Mouse (Mus musculus): ENCODE measurements around the gene Pllp. TPM values are rescaled to one million over a fixed set of nuclear protein-coding genes. Genes with fewer than 3 reads are reported as not detected.

Pllp gene
- total and polyA plus RNA-seq, 3 experiments = 0.55 to 2.6 (median 0.63) TPM

- intact Hi-C loops (cut with DNase I) = no loop called here
- H3K4me1 ChIP-seq (ENCODE audit: control insufficient read depth, insufficient read depth, low read length) = 0 out of 2 replicates have a peak, but pooled peaks cover 2% of the 10 kb centered on the region
- no peak for DNase-seq
- H3K27me3 ChIP-seq (ENCODE audit: control insufficient read depth, insufficient read depth, low read length) = no peaks in the 10 kb centered on the region
- no peak overlapping the region for H3K4me3 ChIP-seq
- H3K9ac ChIP-seq (ENCODE audit: low read depth, low read length) = no peak overlapping the region
- TF ChIP-seq POLR2A (IDR thresholded peaks at IDR 0.05; ENCODE audit: insufficient read depth, low read depth, low read length) = no peak
- no peak for TF ChIP-seq CTCF (IDR thresholded peaks at IDR 0.05)
- no peak for TF ChIP-seq EP300 (IDR thresholded peaks at IDR 0.05; ENCODE audit: insufficient read depth, low read depth, low read length)
- no peak overlapping the region for H3K27ac ChIP-seq
- no peaks in the 10 kb centered on the region for H3K36me3 ChIP-seq (ENCODE audit: control insufficient read depth, insufficient read depth, low read length)
- WGBS = 73% methylated on average over 1 of the region's 1 CpGs
- no peaks in the 10 kb centered on the region for H3K79me2 ChIP-seq (replicated peaks; ENCODE audit: control insufficient read depth, insufficient read depth, low read length)
Measured at GRCm38 (mm10) chr8:94716841-94717240, 20.8 kb upstream of the Pllp start.

- no peaks in the 10 kb centered on the region for H3K79me2 ChIP-seq (replicated peaks; ENCODE audit: control insufficient read depth, insufficient read depth, low read length)
- H3K9ac ChIP-seq (ENCODE audit: low read depth, low read length) = no peak overlapping the region
- intact Hi-C loops (cut with DNase I) = no loop called here
- H3K4me3 ChIP-seq = no peak overlapping the region
- no peaks in the 10 kb centered on the region for H3K36me3 ChIP-seq (ENCODE audit: control insufficient read depth, insufficient read depth, low read length)
- peak in 1 of 2 experiments; percentile 32 for DNase-seq
- H3K4me1 ChIP-seq (ENCODE audit: control insufficient read depth, insufficient read depth, low read length) = peaks cover 6% of the 10 kb centered on the region
- H3K27ac ChIP-seq = no peak overlapping the region
- H3K27me3 ChIP-seq (ENCODE audit: control insufficient read depth, insufficient read depth, low read length) = no peaks in the 10 kb centered on the region
- WGBS = 55% methylated on average over 3 of the region's 3 CpGs
- no peak for TF ChIP-seq EP300 (IDR thresholded peaks at IDR 0.05; ENCODE audit: insufficient read depth, low read depth, low read length)
- no peak for TF ChIP-seq POLR2A (IDR thresholded peaks at IDR 0.05; ENCODE audit: insufficient read depth, low read depth, low read length)
- no peak for TF ChIP-seq CTCF (IDR thresholded peaks at IDR 0.05)
Measured at GRCm38 (mm10) chr8:94715871-94716270, 19.8 kb upstream of the Pllp start.

- Histone ChIP-seq H3K27ac (no peak overlapping the region), H3K27me3 (ENCODE audit: control insufficient read depth, insufficient read depth, low read length) (no peaks in the 10 kb centered on the region), H3K79me2 (replicated peaks; ENCODE audit: control insufficient read depth, insufficient read depth, low read length) (no peaks in the 10 kb centered on the region), H3K9ac (ENCODE audit: low read depth, low read length) (no peak overlapping the region), H3K4me1 (ENCODE audit: control insufficient read depth, insufficient read depth, low read length) (peaks cover 6% of the 10 kb centered on the region), H3K4me3 (no peak overlapping the region), H3K36me3 (ENCODE audit: control insufficient read depth, insufficient read depth, low read length) (no peaks in the 10 kb centered on the region)
- 63% methylated on average over 5 of the region's 5 CpGs for whole genome bisulfite sequencing
- no peak for DNase-seq
- intact Hi-C loops (cut with DNase I) = no loop called here
- no peak for TF ChIP-seq CTCF (IDR thresholded peaks at IDR 0.05)
- TF ChIP-seq EP300 (IDR thresholded peaks at IDR 0.05; ENCODE audit: insufficient read depth, low read depth, low read length) = no peak
- no peak for TF ChIP-seq POLR2A (IDR thresholded peaks at IDR 0.05; ENCODE audit: insufficient read depth, low read depth, low read length)
Measured at GRCm38 (mm10) chr8:94714556-94714955, 18.5 kb upstream of the Pllp start.

- H3K79me2 ChIP-seq (replicated peaks; ENCODE audit: control insufficient read depth, insufficient read depth, low read length) = no peaks in the 10 kb centered on the region
- no peaks in the 10 kb centered on the region for H3K36me3 ChIP-seq (ENCODE audit: control insufficient read depth, insufficient read depth, low read length)
- intact Hi-C loops (cut with DNase I) = no loop called here
- peak; percentile 68 to 73 for DNase-seq
- 11% methylated on average over 5 of the region's 5 CpGs for WGBS
- TF ChIP-seq EP300 (IDR thresholded peaks at IDR 0.05; ENCODE audit: insufficient read depth, low read depth, low read length) (0 out of 2 replicates have a peak, but pooled peaks have one; percentile 20), POLR2A (IDR thresholded peaks at IDR 0.05; ENCODE audit: insufficient read depth, low read depth, low read length) (peak; percentile 35; the same call in 1 of the 2 replicates), CTCF (IDR thresholded peaks at IDR 0.05) (no peak)
- peak overlapping the region; percentile 6; the same call in 1 of the 2 replicates for H3K9ac ChIP-seq (ENCODE audit: low read depth, low read length)
- H3K27ac ChIP-seq = peak overlapping the region; percentile 77
- H3K27me3 ChIP-seq (ENCODE audit: control insufficient read depth, insufficient read depth, low read length) = no peaks in the 10 kb centered on the region
- peak overlapping the region; percentile 14; the same call in 1 of the 2 replicates for H3K4me3 ChIP-seq
- peaks cover 15% of the 10 kb centered on the region for H3K4me1 ChIP-seq (ENCODE audit: control insufficient read depth, insufficient read depth, low read length)
Measured at GRCm38 (mm10) chr8:94711160-94711718, 15.2 kb upstream of the Pllp start.

GRCm38 (mm10) chr8:94710336-94710735 is 14.3 kb upstream of the Pllp start:
- intact Hi-C loops (cut with DNase I) = no loop called here
- DNase-seq = no peak
- Histone ChIP-seq H3K27me3 (ENCODE audit: control insufficient read depth, insufficient read depth, low read length) (no peaks in the 10 kb centered on the region), H3K4me3 (no peak overlapping the region), H3K36me3 (ENCODE audit: control insufficient read depth, insufficient read depth, low read length) (no peaks in the 10 kb centered on the region), H3K4me1 (ENCODE audit: control insufficient read depth, insufficient read depth, low read length) (peaks cover 15% of the 10 kb centered on the region), H3K27ac (no peak overlapping the region), H3K79me2 (replicated peaks; ENCODE audit: control insufficient read depth, insufficient read depth, low read length) (no peaks in the 10 kb centered on the region), H3K9ac (ENCODE audit: low read depth, low read length) (no peak overlapping the region)
- 72% methylated on average over 8 of the region's 8 CpGs for WGBS
- TF ChIP-seq EP300 (IDR thresholded peaks at IDR 0.05; ENCODE audit: insufficient read depth, low read depth, low read length) = no peak
- no peak for TF ChIP-seq POLR2A (IDR thresholded peaks at IDR 0.05; ENCODE audit: insufficient read depth, low read depth, low read length)
- TF ChIP-seq CTCF (IDR thresholded peaks at IDR 0.05) = no peak

GRCm38 (mm10) chr8:94706732-94707395 is 10.8 kb upstream of the Pllp start:
- Histone ChIP-seq H3K9ac (ENCODE audit: low read depth, low read length) (no peak overlapping the region), H3K27ac (peak overlapping the region; percentile 10), H3K4me1 (ENCODE audit: control insufficient read depth, insufficient read depth, low read length) (peaks cover 17% of the 10 kb centered on the region), H3K36me3 (ENCODE audit: control insufficient read depth, insufficient read depth, low read length) (no peaks in the 10 kb centered on the region), H3K4me3 (no peak overlapping the region), H3K27me3 (ENCODE audit: control insufficient read depth, insufficient read depth, low read length) (no peaks in the 10 kb centered on the region), H3K79me2 (replicated peaks; ENCODE audit: control insufficient read depth, insufficient read depth, low read length) (no peaks in the 10 kb centered on the region)
- no peak for TF ChIP-seq CTCF (IDR thresholded peaks at IDR 0.05)
- TF ChIP-seq POLR2A (IDR thresholded peaks at IDR 0.05; ENCODE audit: insufficient read depth, low read depth, low read length) = no peak
- TF ChIP-seq EP300 (IDR thresholded peaks at IDR 0.05; ENCODE audit: insufficient read depth, low read depth, low read length) = no peak
- peak; percentile 50 to 59 for DNase-seq
- WGBS = 34% methylated on average over 9 of the region's 9 CpGs
- intact Hi-C loops (cut with DNase I) = loop anchor here (2.0 to 5.0 kb wide), 3 partner anchors 65 to 200 kb away; partner anchors contain the start of gene Cx3cl1

Data from heart, adult 2 months (tissue).